Mouse (Mus musculus): Measurements from ENCODE around the gene Gm10644. TPM values are rescaled to one million over a fixed set of nuclear protein-coding genes. Genes with fewer than 3 reads are reported as not detected.

Gm10644 gene
- polyA plus RNA-seq, 1 experiment from 2014 or later: 0.45 TPM

DNA sequence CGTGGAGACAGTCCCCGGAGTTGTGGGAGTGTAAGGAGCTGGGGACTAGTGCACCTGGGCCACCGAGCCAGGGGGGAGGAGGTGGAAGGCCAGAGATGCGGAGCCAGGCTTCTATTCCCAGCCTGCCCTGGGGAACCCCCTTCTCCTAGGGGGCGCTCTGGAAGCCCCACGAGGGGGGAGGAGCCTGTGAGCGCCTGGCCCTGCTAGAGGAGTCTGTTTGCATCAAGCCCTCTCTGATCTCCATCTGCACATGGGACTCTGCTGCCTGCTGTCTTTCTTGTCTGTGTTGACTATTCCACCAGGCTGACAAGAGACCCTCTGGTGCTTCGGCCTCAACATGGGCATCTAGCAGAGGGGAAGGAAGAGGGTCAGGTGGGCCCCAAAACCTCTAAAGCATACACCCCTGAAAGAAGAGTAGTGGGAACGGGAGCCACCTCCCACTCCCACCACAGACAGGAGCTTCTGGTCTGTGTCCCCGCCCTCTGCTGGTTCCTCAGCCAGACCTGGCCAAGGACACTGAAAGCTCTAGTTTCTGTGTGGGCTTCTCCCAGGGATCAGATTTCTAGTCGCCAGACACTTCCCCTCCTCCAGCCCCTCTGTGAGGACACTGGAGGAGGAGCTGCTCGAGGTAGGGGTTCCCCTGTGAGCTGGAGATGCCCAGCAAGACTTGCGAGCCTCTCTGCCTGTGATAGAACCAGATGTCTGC, 51.9 kb downstream of the Gm10644 start:
- Histone ChIP-seq H3K27me3 (no peaks in the 10 kb centered on the region), H3K9me3 (replicated peaks) (no peaks in the 10 kb centered on the region), H3K27ac (replicated peaks) (peak overlapping the region; percentile 67), H3K4me3 (replicated peaks) (peak overlapping the region; percentile 91; the same call in 1 of the 2 replicates), H3K9ac (no peak overlapping the region), H3K4me1 (peaks cover 61% of the 10 kb centered on the region), H3K36me3 (peaks cover 10% of the 10 kb centered on the region; the same call in 1 of the 2 replicates), H3K4me2 (replicated peaks) (peak overlapping the region; percentile 85)
- 4% methylated on average over 12 of the region's 13 CpGs for WGBS
- no peak for ATAC-seq (ENCODE audit: insufficient number of reproducible peaks, low FRiP score, low TSS enrichment, low read depth)

DNA sequence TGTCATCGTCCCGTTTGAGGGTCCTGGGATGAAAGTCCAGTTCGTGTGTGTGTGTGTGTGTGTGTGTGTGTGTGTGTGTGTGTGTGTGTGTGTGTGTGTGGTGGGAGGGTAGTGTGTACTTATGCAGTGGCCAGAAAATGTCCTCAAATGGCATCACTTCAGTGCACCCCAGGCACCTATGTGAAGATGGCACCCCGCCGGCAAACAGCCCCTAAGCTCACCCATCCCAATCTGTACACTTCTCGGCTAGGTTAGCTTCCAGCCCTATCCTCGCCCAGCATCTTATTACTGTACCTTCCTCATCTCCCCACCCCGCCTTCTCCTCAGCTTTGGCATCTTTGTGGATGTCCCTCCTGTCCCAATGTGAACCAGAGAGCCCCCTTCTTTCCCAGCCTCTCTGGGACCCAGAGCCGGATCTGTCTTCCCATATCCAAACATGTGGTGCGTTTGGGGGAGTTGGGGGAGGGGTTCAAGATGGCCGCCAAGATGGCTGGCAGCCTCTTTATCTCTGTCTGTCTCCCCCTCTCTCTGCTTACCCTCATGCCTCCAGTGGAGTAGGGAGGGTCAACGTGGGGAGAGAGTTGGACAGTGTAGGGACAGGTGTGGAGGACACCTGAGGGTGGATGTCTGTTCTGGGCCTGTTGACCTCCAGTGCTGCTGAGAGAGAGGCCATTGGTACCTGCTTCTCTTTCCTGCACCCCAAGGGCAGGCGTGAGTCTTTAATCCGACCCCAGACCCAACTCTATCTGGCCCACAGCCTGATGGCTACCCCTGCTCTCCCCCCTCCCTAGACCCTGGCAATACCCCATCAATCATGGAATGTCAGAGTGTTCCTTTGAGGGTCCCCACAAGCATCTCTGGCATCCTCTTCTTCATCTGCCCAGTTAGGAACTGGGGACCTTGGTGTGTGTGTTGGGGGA, 53.2 kb downstream of the Gm10644 start:
- H3K27me3 ChIP-seq: no peaks in the 10 kb centered on the region
- H3K4me1 ChIP-seq: peaks cover 66% of the 10 kb centered on the region
- no peaks in the 10 kb centered on the region for H3K9me3 ChIP-seq (replicated peaks)
- 9% methylated on average over 14 of the region's 14 CpGs for WGBS
- H3K36me3 ChIP-seq: peaks cover 10% of the 10 kb centered on the region; the same call in 1 of the 2 replicates
- peak overlapping the region; percentile 85; the same call in 1 of the 2 replicates for H3K9ac ChIP-seq
- H3K4me2 ChIP-seq (replicated peaks): peak overlapping the region; percentile 85
- peak overlapping the region; percentile 91 for H3K4me3 ChIP-seq (replicated peaks)
- ATAC-seq (ENCODE audit: insufficient number of reproducible peaks, low FRiP score, low TSS enrichment, low read depth): no peak
- H3K27ac ChIP-seq (replicated peaks): 0 out of 2 replicates have a peak overlapping the region, but pooled peaks have one; percentile 97

DNA sequence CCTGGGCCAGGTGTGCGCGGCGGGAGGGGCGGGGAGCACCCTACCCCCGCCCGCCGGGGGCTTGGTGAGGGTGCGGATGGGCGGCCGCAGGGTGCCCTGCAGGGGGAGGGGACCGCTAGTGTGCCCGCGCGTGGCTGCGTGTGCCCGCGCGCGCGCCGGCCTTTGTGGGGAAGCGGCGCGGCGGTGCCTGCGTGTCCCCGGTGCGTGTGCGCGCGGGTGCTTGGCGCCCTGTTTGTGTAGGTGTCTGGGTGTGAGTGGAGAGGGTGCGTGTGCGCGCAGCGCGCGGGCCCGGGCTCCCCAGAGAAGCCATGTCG, 54.1 kb downstream of the Gm10644 start:
- Histone ChIP-seq H3K36me3 (0 out of 2 replicates have a peak, but pooled peaks cover 4% of the 10 kb centered on the region), H3K4me1 (peaks cover 66% of the 10 kb centered on the region), H3K9me3 (replicated peaks) (no peaks in the 10 kb centered on the region), H3K4me3 (replicated peaks) (peak overlapping the region; percentile 91), H3K9ac (peak overlapping the region; percentile 85), H3K27ac (replicated peaks) (peak overlapping the region; percentile 97), H3K4me2 (replicated peaks) (peak overlapping the region; percentile 85), H3K27me3 (peaks cover 4% of the 10 kb centered on the region; the same call in 1 of the 2 replicates)
- ATAC-seq (ENCODE audit: insufficient number of reproducible peaks, low FRiP score, low TSS enrichment, low read depth): no peak
- 0% methylated on average over 40 of the region's 40 CpGs for WGBS

DNA sequence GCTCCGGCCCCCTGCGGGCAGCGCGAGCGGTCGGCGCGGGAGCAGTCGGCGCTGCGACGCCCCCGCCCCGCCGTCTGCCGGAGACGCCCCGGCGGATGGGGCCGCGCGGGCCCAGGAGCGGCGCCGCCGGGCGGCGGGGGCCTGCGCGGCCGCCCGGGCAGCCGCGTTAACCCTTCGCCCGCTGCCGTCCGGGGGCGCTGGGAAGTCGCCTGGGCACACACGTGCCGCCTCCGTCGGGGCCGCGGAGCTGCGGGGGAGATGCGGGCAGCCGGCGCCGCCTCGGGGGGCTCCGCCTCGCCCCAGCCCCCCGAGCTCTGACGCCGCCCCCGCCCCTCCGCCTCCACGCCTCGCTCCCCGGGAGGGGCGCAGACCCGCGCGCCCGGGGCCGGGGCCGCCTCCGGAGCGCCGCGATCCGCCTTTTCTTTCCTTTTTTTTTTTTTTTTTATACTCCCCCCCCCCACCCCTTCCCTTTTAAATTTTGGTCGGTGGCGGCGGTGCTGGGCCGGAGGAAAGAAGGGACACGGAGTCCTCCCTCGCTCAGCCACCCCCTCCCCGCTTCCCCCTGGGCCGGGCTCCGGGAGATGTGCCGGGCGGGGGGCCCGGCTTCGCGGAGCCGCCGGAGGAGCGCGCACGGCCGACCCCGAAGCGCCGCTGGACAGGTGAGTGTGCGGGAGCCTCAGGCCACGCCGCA, 54.6 kb downstream of the Gm10644 start:
- Histone ChIP-seq H3K4me2 (replicated peaks) (peak overlapping the region; percentile 85), H3K4me3 (replicated peaks) (peak overlapping the region; percentile 91), H3K9ac (peak overlapping the region; percentile 85), H3K4me1 (peaks cover 61% of the 10 kb centered on the region), H3K27ac (replicated peaks) (peak overlapping the region; percentile 97), H3K9me3 (replicated peaks) (no peaks in the 10 kb centered on the region), H3K36me3 (no peaks in the 10 kb centered on the region), H3K27me3 (peaks cover 8% of the 10 kb centered on the region)
- ATAC-seq (ENCODE audit: insufficient number of reproducible peaks, low FRiP score, low TSS enrichment, low read depth): peak; percentile 2; the same call in 1 of the 2 replicates
- under 1% methylated on average over 45 of the region's 100 CpGs for WGBS

DNA sequence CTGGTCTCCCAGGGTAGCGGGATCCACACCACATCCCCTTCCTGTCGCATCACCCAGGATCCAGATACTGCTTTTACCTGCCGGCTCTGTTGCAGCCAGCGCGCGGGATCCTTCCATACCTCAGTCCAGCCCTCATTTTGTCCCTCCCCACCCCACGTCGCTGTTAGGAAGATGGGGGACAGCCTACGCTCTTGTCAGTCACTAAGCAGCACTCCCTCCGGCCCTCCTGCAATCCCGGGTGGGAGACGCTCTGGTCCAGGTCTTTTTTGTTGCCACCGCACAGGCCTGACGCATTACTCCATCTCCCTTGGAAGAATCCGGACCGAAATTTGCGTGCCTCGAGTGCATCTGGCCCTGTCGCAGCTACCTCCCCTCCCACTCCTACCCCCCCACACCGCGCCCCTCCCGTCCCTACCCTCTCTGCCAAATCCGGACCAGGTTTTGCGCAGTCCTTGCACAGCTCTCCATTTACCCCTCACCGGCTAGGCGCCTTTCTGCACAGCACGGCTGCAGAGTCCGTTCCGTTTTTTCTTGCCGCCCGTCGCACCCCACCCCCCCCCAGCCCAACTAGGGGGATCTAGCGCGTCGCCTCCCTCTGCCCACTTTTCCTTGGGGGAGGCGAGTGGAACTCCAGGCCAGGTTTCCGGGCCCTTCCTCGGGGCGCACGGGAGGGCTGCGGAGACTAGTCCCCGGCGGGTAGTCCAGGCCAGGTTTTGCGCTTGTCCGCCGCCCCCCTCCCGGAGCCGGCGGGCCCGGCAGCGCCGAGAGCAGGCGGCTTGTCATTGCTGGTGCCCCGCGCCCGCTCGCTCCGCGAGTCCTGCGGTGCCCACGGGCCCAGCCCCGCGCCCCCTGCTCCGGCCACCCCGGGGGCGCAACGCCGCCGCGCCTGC, 55.4 kb downstream of the Gm10644 start, which contains the start of gene Adgrl1:
TSS of gene Adgrl1 (plus strand) at position 743 of the 890 bp plus-strand sequence.
- ATAC-seq (ENCODE audit: insufficient number of reproducible peaks, low FRiP score, low TSS enrichment, low read depth): peak; percentile 93
- Histone ChIP-seq H3K27me3 (peaks cover 13% of the 10 kb centered on the region), H3K9ac (peak within 1 kb of the TSS; percentile 85), H3K27ac (replicated peaks) (peak within 1 kb of the TSS; percentile 97), H3K36me3 (no peaks in the 10 kb centered on the region), H3K4me1 (peaks cover 53% of the 10 kb centered on the region), H3K9me3 (replicated peaks) (no peaks in the 10 kb centered on the region), H3K4me3 (replicated peaks) (peak within 1 kb of the TSS; percentile 91), H3K4me2 (replicated peaks) (peak within 1 kb of the TSS; percentile 85)
- WGBS: under 1% methylated on average over 70 of the region's 70 CpGs

DNA sequence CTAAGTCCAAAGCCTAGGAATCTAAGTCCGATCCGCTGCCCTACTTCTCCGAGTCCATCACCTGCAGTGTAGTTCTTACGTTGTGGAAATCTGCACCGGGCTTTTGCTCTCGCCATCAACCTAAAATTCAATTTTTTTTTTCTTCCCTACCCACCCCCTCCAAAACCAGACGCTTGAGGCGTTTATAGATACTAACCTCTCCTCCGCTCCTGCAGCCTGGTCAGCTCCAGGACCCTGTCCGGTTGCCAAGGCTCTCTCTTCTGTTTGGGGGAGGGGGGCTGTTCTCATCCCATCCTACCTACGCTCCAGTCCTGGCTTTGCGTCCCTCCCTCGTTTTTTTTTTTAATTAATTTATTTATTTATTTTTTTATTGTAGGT, 56.0 kb downstream of the Gm10644 start:
- under 1% methylated on average over 13 of the region's 13 CpGs for WGBS
- H3K9me3 ChIP-seq (replicated peaks): no peaks in the 10 kb centered on the region
- peaks cover 20% of the 10 kb centered on the region for H3K27me3 ChIP-seq
- peak overlapping the region; percentile 91 for H3K4me3 ChIP-seq (replicated peaks)
- H3K27ac ChIP-seq (replicated peaks): peak overlapping the region; percentile 97
- H3K36me3 ChIP-seq: no peaks in the 10 kb centered on the region
- peak; percentile 1 for ATAC-seq (ENCODE audit: insufficient number of reproducible peaks, low FRiP score, low TSS enrichment, low read depth)
- peak overlapping the region; percentile 85 for H3K4me2 ChIP-seq (replicated peaks)
- peaks cover 49% of the 10 kb centered on the region for H3K4me1 ChIP-seq
- 0 out of 2 replicates have a peak overlapping the region, but pooled peaks have one; percentile 15 for H3K9ac ChIP-seq

DNA sequence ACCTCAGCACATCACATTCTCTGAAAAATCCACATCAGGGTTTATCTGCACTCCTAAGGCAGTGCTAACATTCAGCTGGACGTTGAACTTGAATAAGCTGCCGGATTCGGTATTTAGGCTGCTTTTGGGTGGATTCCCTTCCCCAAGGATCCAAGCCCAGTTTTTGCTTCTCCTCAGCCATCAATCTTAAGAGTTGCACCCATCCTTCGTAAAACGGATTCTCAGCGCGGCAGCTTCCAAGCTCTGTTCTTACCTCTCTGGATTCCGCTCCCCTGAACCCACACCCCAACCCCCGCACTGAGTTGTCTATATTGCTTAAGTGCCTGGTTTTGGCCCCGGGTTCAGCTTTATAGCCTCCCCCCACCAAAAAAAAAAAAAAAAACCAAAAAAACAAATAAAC, 56.5 kb downstream of the Gm10644 start:
- Histone ChIP-seq H3K27ac (replicated peaks) (peak overlapping the region; percentile 97), H3K9me3 (replicated peaks) (no peaks in the 10 kb centered on the region), H3K36me3 (no peaks in the 10 kb centered on the region), H3K4me1 (peaks cover 44% of the 10 kb centered on the region), H3K4me3 (replicated peaks) (peak overlapping the region; percentile 91), H3K9ac (peak overlapping the region; percentile 15; the same call in 1 of the 2 replicates), H3K27me3 (peaks cover 20% of the 10 kb centered on the region), H3K4me2 (replicated peaks) (peak overlapping the region; percentile 85)
- 2% methylated on average over 10 of the region's 10 CpGs for WGBS
- no peak for ATAC-seq (ENCODE audit: insufficient number of reproducible peaks, low FRiP score, low TSS enrichment, low read depth)

DNA sequence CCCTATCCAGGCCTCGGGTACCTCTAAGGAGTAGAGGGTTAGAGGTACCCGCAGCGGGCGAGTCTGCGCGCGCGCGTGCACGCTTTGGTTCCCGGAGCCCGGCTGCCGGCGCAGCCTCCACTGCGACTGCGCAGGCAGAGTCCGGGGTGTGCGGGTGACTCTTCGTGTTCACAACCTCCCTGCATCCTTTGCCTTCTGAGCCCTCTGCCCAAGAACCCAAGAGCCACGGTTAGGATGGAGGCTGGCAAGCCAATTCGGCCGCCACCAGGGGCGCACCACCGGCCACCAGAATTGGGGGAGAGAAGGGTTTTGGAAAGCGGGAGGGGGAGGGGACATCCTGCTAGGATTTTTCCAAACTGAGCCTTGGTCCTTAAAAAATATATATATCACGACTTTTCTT, 57.8 kb downstream of the Gm10644 start:
- no peaks in the 10 kb centered on the region for H3K9me3 ChIP-seq (replicated peaks)
- no peak for ATAC-seq (ENCODE audit: insufficient number of reproducible peaks, low FRiP score, low TSS enrichment, low read depth)
- peaks cover 31% of the 10 kb centered on the region for H3K4me1 ChIP-seq
- no peaks in the 10 kb centered on the region for H3K36me3 ChIP-seq
- peak overlapping the region; percentile 33 for H3K4me3 ChIP-seq (replicated peaks)
- H3K9ac ChIP-seq: no peak overlapping the region
- peaks cover 20% of the 10 kb centered on the region for H3K27me3 ChIP-seq
- 2% methylated on average over 26 of the region's 26 CpGs for WGBS
- peak overlapping the region; percentile 59 for H3K4me2 ChIP-seq (replicated peaks)
- H3K27ac ChIP-seq (replicated peaks): no peak overlapping the region

DNA sequence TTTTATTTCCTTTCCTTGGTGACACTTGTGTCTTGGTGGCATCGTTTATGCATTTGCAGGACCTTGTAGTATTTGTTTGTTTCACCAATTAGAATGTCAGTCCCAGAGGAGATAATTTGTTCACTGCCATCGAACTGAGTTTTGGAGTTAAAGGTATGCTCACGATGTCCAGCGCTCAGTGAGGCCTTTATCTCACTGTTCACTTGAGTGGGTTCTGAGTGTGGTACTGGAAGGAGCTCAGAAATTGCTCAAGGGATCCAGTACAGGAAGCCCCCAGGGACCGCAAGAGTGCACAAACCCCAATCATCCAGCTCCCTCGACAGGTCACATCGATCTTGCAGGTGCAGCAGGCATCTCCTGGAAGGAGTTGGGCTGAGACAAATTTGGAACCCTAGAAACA, 58.5 kb downstream of the Gm10644 start:
- Histone ChIP-seq H3K27ac (replicated peaks) (no peak overlapping the region), H3K4me1 (peaks cover 24% of the 10 kb centered on the region), H3K9ac (no peak overlapping the region), H3K27me3 (peaks cover 20% of the 10 kb centered on the region), H3K4me3 (replicated peaks) (no peak overlapping the region), H3K4me2 (replicated peaks) (no peak overlapping the region), H3K9me3 (replicated peaks) (no peaks in the 10 kb centered on the region), H3K36me3 (no peaks in the 10 kb centered on the region)
- WGBS: 82% methylated on average over 7 of the region's 7 CpGs
- ATAC-seq (ENCODE audit: insufficient number of reproducible peaks, low FRiP score, low TSS enrichment, low read depth): no peak

DNA sequence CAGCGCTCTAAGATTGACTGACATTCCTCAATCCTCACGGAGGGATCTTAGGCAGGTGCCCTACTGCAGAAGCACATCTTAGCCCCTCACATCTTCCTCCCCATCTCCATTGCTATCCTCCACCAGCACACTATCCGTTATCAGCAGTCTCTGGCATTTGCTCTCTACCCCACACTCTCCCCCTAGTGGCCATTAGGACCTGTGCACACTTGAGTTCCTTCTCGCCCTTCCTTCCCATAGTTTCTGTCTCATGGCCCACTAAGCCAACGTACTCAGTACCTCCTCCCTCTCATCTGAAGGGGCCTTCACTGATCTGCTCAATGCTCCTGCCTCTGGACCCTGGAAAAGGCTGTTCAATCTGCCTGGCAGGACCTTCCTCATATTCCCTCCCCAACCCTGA, 59.1 kb downstream of the Gm10644 start:
- no peaks in the 10 kb centered on the region for H3K9me3 ChIP-seq (replicated peaks)
- H3K4me2 ChIP-seq (replicated peaks): no peak overlapping the region
- H3K4me1 ChIP-seq: peaks cover 24% of the 10 kb centered on the region
- peaks cover 20% of the 10 kb centered on the region for H3K27me3 ChIP-seq
- WGBS: 3% methylated on average over 5 of the region's 5 CpGs
- H3K4me3 ChIP-seq (replicated peaks): no peak overlapping the region
- no peak for ATAC-seq (ENCODE audit: insufficient number of reproducible peaks, low FRiP score, low TSS enrichment, low read depth)
- H3K36me3 ChIP-seq: no peaks in the 10 kb centered on the region
- no peak overlapping the region for H3K27ac ChIP-seq (replicated peaks)
- H3K9ac ChIP-seq: no peak overlapping the region

Measured in embryonic facial prominence, embryonic 15.5 days (tissue).